Mouse (Mus musculus) heart, adult 11 months (tissue): Measurements from ENCODE around the gene Ebf1.

Experiments
- DNase-seq: peaks from one replicate; pipeline ENCODE4 v3.0.0; 2022

Ebf1 gene

GRCm38 (mm10) chr11:44663609-44664141 is 46.6 kb downstream of the Ebf1 start:
- peak; percentile 84 for DNase-seq

DNA sequence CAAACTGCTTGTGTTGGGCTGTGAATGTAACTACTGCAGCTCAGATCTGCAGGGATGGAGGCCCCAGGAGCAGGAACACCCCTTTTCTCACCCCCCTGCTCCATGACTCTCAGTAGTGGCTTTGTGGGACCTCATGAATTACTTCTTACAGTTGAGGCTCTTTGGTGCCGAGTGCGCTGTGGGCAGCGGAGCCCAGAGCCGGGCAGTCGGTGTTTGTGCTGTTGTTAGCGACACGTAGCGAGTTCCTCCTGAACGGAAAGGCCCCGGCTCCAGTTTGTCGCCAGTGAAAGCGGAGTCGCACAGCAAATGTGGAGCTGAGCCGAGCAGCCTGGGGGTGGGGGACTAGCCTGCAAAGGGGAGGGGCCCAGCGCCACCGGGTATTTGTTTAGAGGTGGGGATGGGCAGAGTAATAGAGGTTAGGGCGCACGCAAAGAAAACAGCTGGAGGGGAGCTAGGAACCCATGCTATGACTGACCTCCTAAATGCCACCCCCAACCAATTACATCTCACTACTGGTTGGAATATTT is 48.1 kb downstream of the Ebf1 start:
- peak; percentile 98 for DNase-seq

DNA sequence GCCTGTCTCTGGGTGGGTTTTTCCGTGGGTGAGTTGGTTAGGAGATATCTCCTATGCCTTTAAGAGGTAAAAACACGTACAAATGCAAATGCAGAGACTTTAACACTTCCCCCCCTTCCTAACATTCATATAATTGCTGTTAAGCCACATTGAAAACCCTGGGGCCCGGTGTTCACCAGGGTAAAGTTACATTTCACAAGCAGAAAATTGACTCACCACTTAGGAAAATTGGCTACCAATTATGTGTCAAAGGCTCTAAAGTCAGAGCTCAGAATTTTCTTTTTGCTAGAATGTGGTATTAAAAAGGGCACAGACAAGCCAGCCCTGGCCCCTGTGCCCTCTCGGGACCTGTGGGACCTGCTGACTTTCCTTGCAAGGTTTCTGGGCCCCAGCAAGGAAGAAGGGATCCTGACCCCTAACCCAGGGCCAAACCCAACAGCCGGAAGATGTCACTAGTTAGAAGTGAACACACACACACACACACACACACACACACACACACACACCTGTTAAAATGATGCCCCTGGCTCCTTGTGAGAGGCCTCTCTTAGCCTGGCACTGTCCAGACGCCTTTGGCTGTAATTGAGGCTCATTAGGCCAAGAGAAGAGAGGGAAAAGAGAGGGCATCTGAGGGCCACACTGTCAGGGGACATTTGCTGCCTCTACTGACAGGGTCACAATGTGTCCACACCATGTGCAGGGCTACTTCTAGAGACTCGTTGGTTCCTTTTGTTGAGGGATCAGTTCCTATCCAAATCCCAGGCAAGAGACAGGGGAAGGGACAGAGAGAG is 48.8 kb downstream of the Ebf1 start:
- peak; percentile 85 for DNase-seq

DNA sequence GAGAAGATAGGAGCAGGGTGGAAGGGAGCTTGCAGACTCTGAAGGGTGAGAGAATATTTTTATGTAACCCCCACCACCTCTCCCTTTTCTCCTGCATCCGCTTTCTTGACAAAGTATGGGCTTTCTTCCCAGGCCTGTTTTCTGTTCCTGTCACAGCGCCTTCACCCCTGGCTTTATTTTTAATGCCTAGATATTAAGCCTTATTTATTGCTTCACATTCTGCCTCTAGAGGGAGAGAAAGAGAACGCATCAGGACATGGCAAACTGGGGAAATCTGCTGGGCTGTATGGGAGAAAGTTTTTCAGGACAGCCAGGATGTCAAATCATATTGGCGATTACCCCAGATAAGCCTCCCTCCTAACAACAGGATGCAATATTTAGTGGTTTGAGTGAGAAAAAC is 49.6 kb downstream of the Ebf1 start:
- peak; percentile 92 for DNase-seq

DNA sequence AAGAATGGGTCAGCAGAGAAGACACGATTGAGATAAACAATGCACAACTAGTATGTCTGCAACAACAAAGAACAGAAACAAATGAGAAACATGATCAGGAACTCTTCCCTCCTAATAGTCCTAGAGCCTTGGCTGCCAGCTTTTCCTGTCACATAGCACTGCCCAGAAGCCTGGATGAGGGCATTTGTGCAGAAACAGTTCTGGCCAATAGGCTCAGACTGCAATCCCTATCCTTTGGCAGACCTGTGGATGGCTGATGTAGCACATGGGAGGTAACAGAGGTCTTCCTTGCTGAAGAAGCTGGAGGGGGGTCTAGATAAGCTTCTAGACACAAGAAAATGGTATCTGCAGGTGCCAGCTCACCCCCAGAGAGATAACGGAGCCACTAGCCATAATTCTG is 64.2 kb downstream of the Ebf1 start:
- peak; percentile 88 for DNase-seq

- peak; percentile 78 for DNase-seq
Measured at GRCm38 (mm10) chr11:44681995-44682394, 64.9 kb downstream of the Ebf1 start.

DNA sequence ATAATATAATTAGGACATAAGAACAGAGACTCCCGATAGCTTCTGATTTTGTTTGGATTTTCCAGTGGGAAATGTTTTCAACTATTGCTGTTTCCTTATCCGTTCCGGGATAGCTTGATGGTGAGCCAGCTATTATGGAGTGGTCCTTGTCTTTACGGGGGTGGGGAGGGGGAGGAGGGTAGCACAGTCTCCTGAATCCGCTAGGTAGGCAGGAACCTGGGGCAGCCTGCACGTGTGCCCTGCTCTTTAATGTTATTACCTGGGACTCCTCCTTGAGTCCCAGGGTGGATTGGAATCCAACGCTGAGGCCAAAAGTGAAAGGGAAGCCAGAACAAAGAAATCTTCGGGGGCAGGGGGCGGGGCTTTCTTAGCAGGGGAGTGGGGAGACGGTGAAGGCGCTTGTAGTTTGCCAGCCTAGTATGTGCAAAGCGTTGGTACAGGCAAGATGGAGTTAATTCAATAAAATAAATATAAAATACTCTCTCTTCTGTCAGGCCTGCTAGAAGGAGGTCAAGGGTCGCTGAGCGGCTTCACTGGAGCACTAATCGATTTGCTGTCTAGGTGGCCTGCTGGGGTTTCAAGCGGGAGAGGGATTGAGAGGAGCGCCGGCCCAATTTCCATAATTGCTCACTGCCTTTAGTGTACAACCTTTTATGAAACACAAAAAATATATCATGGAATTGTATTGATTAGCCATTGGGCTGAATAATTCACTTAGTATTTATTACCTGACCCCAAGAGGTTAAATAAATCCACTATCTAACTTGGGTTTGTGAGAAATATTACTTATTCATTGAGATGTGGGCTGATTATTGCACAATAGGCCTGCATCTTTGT is 65.8 kb downstream of the Ebf1 start:
- peak; percentile 95 for DNase-seq

GRCm38 (mm10) chr11:44684486-44685076 is 67.5 kb downstream of the Ebf1 start:
- DNase-seq, result peak; percentile 98

- DNase-seq, result peak; percentile 86
Measured at GRCm38 (mm10) chr11:44685129-44685528, 68.0 kb downstream of the Ebf1 start.

- peak; percentile 93 for DNase-seq
Measured at GRCm38 (mm10) chr11:44685911-44686361, 68.8 kb downstream of the Ebf1 start.

- DNase-seq, result no peak
Measured at GRCm38 (mm10) chr11:44686378-44686777, 69.3 kb downstream of the Ebf1 start.

DNA sequence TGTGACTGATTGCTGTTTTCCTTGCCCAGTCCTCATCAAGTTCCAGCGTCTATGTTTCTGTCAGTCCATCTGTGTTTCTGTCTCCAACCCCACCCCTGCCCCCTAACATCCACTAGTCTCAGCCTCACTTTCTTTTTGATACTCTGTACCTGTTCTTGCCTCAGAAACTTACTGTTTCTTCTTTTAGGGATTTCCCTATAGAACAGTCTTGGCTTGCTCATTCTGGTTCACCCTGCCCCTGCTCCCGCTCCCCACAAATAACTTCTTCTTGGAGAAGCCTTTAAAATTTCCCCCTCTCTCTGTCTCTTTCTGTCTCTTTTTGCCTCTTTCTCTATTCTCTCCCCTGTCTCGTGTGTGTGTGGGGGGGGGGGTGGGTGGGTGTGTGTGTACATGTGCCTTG is 71.4 kb downstream of the Ebf1 start:
- no peak for DNase-seq

DNA sequence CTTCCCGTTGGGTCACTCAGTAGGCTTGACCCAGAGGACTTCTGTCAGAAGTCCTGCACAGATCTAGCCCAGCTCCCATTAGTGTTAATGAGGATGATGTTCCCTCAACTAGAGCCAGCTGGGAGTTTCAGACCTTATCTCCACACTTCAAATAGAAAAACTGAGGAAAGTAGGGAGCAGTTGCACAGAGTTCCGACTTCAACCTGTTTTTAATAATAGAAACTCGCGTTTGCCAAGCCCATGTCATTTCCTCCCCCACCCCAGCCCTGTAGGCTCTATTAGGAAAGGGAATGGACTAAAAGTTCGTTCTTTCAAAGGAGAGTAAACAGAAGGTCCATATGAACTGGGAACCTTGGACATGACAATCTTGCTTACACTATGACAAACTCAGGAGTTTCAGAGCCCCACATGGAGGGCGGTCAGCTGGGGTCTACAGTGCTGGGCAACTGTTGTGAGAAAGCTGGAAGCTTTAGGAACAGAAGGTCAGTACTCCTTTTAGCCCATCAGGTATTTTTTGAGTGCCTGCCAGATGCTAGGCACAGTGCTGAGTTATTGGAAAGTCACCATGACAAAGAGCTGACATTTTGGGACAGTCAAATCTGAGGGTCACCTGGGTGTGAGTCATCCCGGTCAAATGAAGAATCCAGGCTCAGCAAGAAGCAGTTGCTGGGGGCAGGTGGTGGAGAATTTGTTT is 72.6 kb downstream of the Ebf1 start:
- DNase-seq, result peak; percentile 93

DNA sequence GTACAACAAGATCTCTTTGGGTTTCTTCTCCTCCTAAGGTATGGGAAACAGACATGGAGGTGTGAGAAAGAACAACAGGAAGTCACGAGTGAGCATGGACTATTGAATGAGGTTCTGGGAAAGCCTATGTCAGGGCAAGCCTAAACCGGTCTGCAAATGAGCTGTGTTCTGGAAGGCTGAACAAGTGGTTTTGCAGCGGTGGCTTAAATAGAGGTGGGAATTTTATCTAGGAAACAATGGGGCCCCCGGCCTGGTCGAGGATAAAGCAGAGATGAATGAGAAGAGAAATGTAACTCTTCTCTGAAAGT is 73.1 kb downstream of the Ebf1 start:
- DNase-seq, result no peak

- peak; percentile 79 for DNase-seq
Measured at GRCm38 (mm10) chr11:44695416-44695815, 78.3 kb downstream of the Ebf1 start.

DNA sequence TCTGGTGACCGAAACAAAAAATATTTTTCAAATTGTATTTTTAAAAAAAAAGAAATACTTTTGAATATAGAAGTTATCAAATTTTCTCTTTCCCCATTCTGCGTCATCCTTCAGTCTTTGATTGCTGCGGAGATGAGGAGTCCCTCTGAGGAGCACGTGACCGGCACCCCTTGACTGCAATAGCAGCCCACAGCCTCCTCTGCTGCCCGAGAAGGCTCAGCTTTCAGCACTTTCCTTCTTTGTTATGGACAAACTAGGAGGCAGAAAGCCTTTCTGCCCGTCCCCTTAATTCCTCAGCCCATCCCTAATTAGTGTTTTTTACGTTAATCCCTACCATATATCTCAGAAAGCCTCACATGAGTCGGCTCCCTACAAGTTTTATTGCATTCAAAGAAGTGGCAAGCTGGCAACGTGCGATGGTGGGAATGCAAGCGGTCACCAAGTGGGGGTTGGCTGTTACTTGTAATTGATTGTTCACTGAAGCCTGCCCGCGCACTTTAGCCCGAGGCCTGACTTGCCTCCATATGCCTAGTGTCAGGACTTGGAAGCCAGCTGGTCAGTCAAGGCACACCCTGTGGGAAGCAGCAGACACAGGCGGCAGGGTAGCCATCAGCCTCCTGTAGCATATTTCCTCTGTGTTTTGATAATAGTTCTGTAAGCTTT is 79.6 kb downstream of the Ebf1 start:
- peak; percentile 91 for DNase-seq

- DNase-seq, result peak; percentile 67
Measured at GRCm38 (mm10) chr11:44700181-44700580, 83.1 kb downstream of the Ebf1 start.

DNA sequence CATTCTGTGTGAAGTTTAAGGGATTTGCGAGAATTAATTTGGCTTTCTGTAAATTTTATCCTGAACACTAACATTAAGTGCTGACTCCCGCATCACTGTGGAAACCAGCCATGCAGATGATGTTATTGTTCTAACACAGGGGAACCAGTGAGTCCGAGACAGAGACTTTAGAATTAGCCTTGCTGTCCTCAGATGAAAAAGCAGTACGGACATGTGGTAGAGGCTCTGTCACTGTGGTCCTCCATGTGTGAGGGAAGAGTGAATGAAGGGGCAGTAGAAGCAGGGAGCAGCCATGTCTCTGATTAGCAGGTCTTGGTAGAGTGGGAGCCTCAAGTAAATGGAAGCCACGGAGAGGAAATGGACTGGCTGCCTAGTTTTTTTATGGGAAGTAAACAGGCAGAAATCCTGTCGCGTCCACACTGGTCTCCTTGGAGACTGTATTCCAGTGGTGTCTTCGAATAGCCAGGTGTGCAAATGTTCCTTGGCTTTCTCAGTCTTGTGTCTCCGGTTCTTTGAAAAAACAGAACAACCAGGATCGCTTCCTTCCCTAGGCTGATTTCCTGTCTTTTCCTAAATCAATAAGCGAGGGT is 84.2 kb downstream of the Ebf1 start:
- DNase-seq, result peak; percentile 93

GRCm38 (mm10) chr11:44701864-44702263 is 84.7 kb downstream of the Ebf1 start:
- DNase-seq, result peak; percentile 87

DNA sequence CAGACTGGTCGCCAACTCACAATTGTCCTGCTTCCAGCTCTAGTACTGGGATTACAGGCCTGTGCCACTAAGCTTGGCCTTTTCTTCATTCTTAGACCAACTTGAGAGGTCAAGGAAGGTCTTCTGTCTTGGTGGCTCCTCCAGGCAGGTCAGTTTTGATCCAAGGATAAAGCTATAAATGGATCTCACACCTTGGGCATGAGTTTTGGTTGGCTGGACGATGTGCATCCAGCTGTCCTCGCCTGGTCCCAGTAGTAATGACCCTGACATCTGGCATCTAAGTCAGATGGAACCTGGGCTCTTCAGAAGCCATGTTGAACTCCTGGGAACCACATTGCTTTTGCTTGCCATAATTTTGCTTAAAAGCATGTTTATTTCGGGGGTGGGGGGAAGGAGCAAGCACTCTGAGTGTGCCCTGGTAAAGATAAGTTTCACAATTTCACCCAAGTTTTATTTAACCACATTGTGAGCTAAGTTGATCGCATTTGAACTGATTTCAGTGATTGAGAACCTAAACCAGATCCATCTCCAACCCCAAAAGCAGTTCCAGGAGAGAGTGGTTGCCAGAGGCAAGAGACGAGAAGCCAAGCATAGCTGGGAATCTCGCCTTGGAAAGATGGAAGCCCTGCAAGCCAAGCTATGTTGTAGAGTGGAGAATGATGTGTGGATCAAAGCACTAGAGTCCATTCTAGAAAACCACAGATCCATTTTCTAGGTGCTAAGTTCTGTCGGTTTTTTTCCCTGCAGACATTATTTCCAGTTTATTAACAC is 85.8 kb downstream of the Ebf1 start:
- peak; percentile 93 for DNase-seq

DNA sequence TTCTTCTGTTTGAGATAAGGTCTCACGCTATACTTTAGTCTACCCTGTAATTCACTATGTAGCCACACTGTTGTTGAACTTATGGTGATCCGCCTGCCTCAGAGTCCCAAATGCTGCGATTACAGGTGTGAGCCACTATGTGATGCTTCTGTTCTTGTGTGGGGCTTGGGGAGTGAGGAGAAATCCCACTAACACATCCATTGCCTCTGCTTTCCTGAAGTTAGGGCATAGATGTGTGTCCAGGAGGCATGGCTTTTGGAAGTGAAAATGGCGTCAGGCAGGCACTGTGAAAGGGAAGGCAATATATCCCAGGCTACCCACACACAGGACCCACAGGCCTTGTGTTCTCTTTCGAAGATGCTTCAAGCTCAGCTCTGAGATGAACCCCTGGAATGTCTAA is 86.8 kb downstream of the Ebf1 start:
- DNase-seq, result no peak
